Mouse (Mus musculus) kidney, adult 2 months (tissue): Measurements from ENCODE around the gene Alg9. TPM values are rescaled to one million over a fixed set of nuclear protein-coding genes. Genes with fewer than 3 reads are reported as not detected.

Experiments used
- DNase-seq: peaks from one replicate; pipeline ENCODE4 v3.0.0; 2021
- H3K27ac ChIP-seq: fragments of 200-500 bp; 2 replicates; pipeline ENCODE4 v1.5.1; 2012; ENCODE audit warnings: low read depth, low read length, control low read depth, inconsistent platforms; ENCODE audit not compliant: insufficient read depth
- H3K27me3 ChIP-seq: fragments of 200-500 bp; replicated peaks from 2 replicates; pipeline ENCODE4 v1.6.1; 2012; ENCODE audit warnings: mild to moderate bottlenecking, moderate library complexity, low read length, inconsistent platforms; ENCODE audit not compliant: control insufficient read depth, insufficient read depth
- H3K36me3 ChIP-seq: fragments of 200-500 bp; 2 replicates; pipeline ENCODE4 v1.6.1; 2012; ENCODE audit warnings: mild to moderate bottlenecking, moderate library complexity, low read length, inconsistent platforms; ENCODE audit not compliant: control insufficient read depth, insufficient read depth
- H3K4me1 ChIP-seq: fragments of 200-500 bp; 2 replicates; pipeline ENCODE4 v1.6.1; 2011; ENCODE audit warnings: low read length; ENCODE audit not compliant: control insufficient read depth, insufficient read depth
- H3K4me3 ChIP-seq: fragments of 200-500 bp; 2 replicates; pipeline ENCODE4 v1.5.1; 2011; ENCODE audit warnings: mild to moderate bottlenecking, low read depth, low read length, control low read depth; ENCODE audit not compliant: insufficient read depth
- CTCF ChIP-seq: fragments of 200-500 bp; conservative IDR thresholded peaks from 2 replicates; pipeline ENCODE4 v1.5.1; 2011; ENCODE audit warnings: low read depth, mild to moderate bottlenecking, control low read depth, low read length, moderate library complexity, mixed read lengths; ENCODE audit not compliant: insufficient read depth, insufficient read length
- POLR2A ChIP-seq: fragments of 200-500 bp; IDR thresholded peaks from one replicate; pipeline ENCODE4 v1.6.1; 2011; ENCODE audit warnings: low read depth, low read length, control low read depth
- WGBS: fragments of 180-500 bp; shearing (Covaris S2); methylation state at CpG from one replicate; pipeline ENCODE4 v1.1.7; 2018; 5-methylcytosine and 5-hydroxymethylcytosine counted together
- polyA plus RNA-seq: library from polyadenylated mRNA; depleted of rRNA; stranded (reverse); fragments of >200 nt; gene quantifications from 2 replicates; pipeline ENCODE4 v1.2.3, GENCODE M21; 2012; rRNA removed

Gene Alg9
- polyA plus RNA-seq, 1 experiment = 20.3 TPM

GRCm38 (mm10) chr9:50886870-50887269 lies 112.1 kb downstream of the Alg9 start:
- TF ChIP-seq CTCF = no peak
- no peak for TF ChIP-seq POLR2A
- no peak overlapping the region for H3K27ac ChIP-seq
- no peaks in the 10 kb centered on the region; the same call in 1 of the 2 replicates for H3K36me3 ChIP-seq
- no peaks in the 10 kb centered on the region for H3K27me3 ChIP-seq
- H3K4me3 ChIP-seq = no peak overlapping the region
- peak; percentile 5 for DNase-seq
- peaks cover 20% of the 10 kb centered on the region for H3K4me1 ChIP-seq
- 94% methylated on average over 1 of the region's 1 CpGs for WGBS

DNA sequence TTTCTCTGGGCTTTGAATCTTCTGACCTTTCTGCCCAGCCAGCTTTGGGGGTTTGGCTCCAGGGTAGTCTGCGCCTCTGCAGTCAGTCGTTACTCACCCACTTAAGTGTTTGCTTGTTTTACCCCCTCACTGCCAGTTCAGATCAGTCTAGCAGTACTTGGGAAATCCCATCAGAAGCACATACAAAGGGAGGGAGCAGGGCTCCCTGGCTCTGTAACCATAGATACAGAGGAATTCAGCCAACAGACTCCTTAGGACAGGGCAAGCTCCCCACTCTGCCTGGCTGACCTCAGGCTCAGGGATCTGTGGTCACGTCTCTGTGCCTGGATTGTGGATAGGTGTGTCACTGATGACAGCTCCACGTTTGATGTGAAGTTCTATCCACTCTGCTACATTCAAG lies 112.5 kb downstream of the Alg9 start:
- no peaks in the 10 kb centered on the region for H3K27me3 ChIP-seq
- 51% methylated on average over 4 of the region's 4 CpGs for WGBS
- H3K4me1 ChIP-seq = peaks cover 20% of the 10 kb centered on the region
- DNase-seq = peak; percentile 23
- no peaks in the 10 kb centered on the region; the same call in 1 of the 2 replicates for H3K36me3 ChIP-seq
- H3K27ac ChIP-seq = no peak overlapping the region
- TF ChIP-seq POLR2A = no peak
- no peak for TF ChIP-seq CTCF
- no peak overlapping the region for H3K4me3 ChIP-seq

DNA sequence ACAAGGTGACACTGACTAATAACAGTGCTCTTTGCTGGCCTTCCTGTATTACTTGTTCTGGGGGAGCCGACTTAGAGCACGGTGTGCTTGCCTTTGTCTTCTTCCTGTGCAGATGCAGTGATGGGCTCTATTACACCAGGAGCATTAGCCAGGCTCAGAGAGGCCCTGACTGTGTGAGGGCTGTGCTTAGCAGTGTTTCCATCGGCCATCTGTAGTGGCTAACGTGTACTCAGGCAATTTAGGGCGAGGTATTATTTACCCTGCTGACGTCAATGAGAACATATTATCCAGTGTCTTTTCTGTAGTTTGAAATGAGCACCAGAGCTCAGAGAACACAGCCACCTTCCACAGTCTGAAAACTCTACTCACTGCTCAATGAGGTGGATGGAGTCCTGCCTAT lies 114.4 kb downstream of the Alg9 start:
- DNase-seq = no peak
- H3K27me3 ChIP-seq = no peaks in the 10 kb centered on the region
- H3K36me3 ChIP-seq = no peaks in the 10 kb centered on the region; the same call in 1 of the 2 replicates
- H3K4me1 ChIP-seq = peaks cover 17% of the 10 kb centered on the region
- H3K27ac ChIP-seq = no peak overlapping the region
- 59% methylated on average over 6 of the region's 6 CpGs for WGBS
- no peak overlapping the region for H3K4me3 ChIP-seq
- TF ChIP-seq POLR2A (no peak), CTCF (no peak)

GRCm38 (mm10) chr9:50889964-50890363 lies 115.1 kb downstream of the Alg9 start:
- DNase-seq = no peak
- no peak overlapping the region for H3K27ac ChIP-seq
- H3K36me3 ChIP-seq = no peaks in the 10 kb centered on the region; the same call in none of the 2 replicates
- H3K4me1 ChIP-seq = peaks cover 10% of the 10 kb centered on the region
- 87% methylated on average over 4 of the region's 4 CpGs for WGBS
- TF ChIP-seq CTCF (no peak), POLR2A (no peak)
- H3K27me3 ChIP-seq = no peaks in the 10 kb centered on the region
- no peak overlapping the region for H3K4me3 ChIP-seq

DNA sequence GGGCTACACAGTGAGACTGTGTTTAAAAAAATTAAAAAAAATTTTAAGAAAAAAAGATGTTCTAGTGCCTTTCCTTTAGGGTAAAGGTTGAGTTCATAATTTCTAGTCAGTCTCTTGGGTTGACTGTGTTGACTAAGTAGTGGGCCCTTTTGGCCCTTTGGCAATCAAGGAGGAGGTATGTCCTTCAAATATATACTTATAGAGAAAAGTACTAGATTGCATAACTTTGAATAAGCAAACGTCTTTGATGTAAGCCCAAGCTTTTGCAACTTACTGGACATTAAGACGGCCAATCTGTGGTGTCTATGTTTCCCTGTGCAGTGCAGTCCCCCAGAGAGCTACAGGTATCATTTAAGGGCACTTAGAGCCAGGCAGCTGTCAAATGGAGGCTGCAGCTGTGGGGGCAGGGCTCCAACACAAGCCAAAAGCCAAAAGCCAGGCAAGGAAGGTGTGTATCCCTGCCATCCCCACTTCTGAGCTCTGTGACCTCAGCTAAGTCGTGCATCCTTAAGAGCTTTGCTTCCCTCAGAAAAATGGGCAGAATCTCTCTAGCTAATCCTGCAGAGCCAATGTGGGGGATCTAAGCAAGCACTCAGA lies 115.8 kb downstream of the Alg9 start:
- no peak for TF ChIP-seq CTCF
- TF ChIP-seq POLR2A = no peak
- 91% methylated on average over 3 of the region's 3 CpGs for WGBS
- Histone ChIP-seq H3K36me3 (no peaks in the 10 kb centered on the region; the same call in none of the 2 replicates), H3K27me3 (no peaks in the 10 kb centered on the region), H3K27ac (no peak overlapping the region), H3K4me1 (peaks cover 7% of the 10 kb centered on the region; the same call in 1 of the 2 replicates), H3K4me3 (no peak overlapping the region)
- DNase-seq = no peak

Other genes starting within 250 kb of the Alg9 start
- gene Pts, start 246.3 kb upstream of the Alg9 start, polyA plus RNA-seq = 50.2 and 58.6 TPM in 2 replicates
- 1.4 and 2.2 TPM in 2 replicates for gene Il18, start 220.2 kb upstream of the Alg9 start, polyA plus RNA-seq
- 4.6 and 5.3 TPM in 2 replicates for gene Bco2, start 219.8 kb upstream of the Alg9 start, polyA plus RNA-seq
- not detected in 2 replicates for gene Tex12, start 213.7 kb upstream of the Alg9 start, polyA plus RNA-seq
- gene Sdhd, start 171.2 kb upstream of the Alg9 start, polyA plus RNA-seq = 541 and 551 TPM in 2 replicates
- gene Timm8b, start 171.1 kb upstream of the Alg9 start, polyA plus RNA-seq = 292 and 335 TPM in 2 replicates
- 2.1 and 2.7 TPM in 2 replicates for gene Pih1d2, start 157.7 kb upstream of the Alg9 start, polyA plus RNA-seq
- 4.1 and 5.1 TPM in 2 replicates for gene Nkapd1, start 157.6 kb upstream of the Alg9 start, polyA plus RNA-seq
- 60.8 and 70.8 TPM in 2 replicates for gene Dlat, start 115.2 kb upstream of the Alg9 start, polyA plus RNA-seq
- 4.6 and 5.3 TPM in 2 replicates for gene Dixdc1, start 35.5 kb upstream of the Alg9 start, polyA plus RNA-seq
- gene 2310030G06Rik, start 28.5 kb upstream of the Alg9 start, polyA plus RNA-seq = 39.0 and 41.1 TPM in 2 replicates
- 548 and 676 TPM in 2 replicates for gene Cryab, start 23.7 kb upstream of the Alg9 start, polyA plus RNA-seq
- 20.0 and 21.1 TPM in 2 replicates for gene Hspb2, start 22.7 kb upstream of the Alg9 start, polyA plus RNA-seq
- 3.6 and 4.3 TPM in 2 replicates for gene Fdxacb1, start 6.8 kb upstream of the Alg9 start, polyA plus RNA-seq
- 97.4 and 111 TPM in 2 replicates for gene 1110032A03Rik, start 501 bp downstream of the Alg9 start, polyA plus RNA-seq
- gene Ppp2r1b, start 70.3 kb downstream of the Alg9 start, polyA plus RNA-seq = 10.2 and 13.0 TPM in 2 replicates
- 18.5 and 20.0 TPM in 2 replicates for gene Sik2, start 234.1 kb downstream of the Alg9 start, polyA plus RNA-seq